Mouse (Mus musculus) kidney, embryonic 14.5 days (tissue): ENCODE results near the gene Aox4. TPM values are rescaled to one million over a fixed set of nuclear protein-coding genes. Genes with fewer than 3 reads are reported as not detected.
A peak's percentile ranks its signal among the peaks of the same experiment; 100 is the strongest.

Experiments
- ATAC-seq: fragments of 200-750 bp; cut with Nextera tagmentation; 2 replicates; pipeline ENCODE4 v1.8.0; 2017; ENCODE audit warnings: moderate number of reproducible peaks, mild to moderate bottlenecking, moderate TSS enrichment, moderate library complexity; ENCODE audit not compliant: low FRiP score, low TSS enrichment
- H3K27ac ChIP-seq: fragments of 300-500 bp; sonication (generic); 2 replicates; pipeline ENCODE4 v1.5.1; 2014; ENCODE audit warnings: low read depth, mild to moderate bottlenecking, low read length, moderate library complexity, mixed read lengths
- H3K27me3 ChIP-seq: fragments of 300-500 bp; sonication (generic); 2 replicates; pipeline ENCODE4 v1.6.1; 2014; ENCODE audit warnings: mild to moderate bottlenecking, low read length; ENCODE audit not compliant: control insufficient read depth, insufficient read depth
- H3K36me3 ChIP-seq: fragments of 300-500 bp; sonication (generic); 2 replicates; pipeline ENCODE4 v1.6.1; 2014; ENCODE audit warnings: low read length, mixed read lengths; ENCODE audit not compliant: control insufficient read depth, insufficient read depth
- H3K4me1 ChIP-seq: fragments of 300-500 bp; sonication (generic); 2 replicates; pipeline ENCODE4 v1.6.1; 2014; ENCODE audit warnings: low read length, mixed read lengths; ENCODE audit not compliant: control insufficient read depth, insufficient read depth
- H3K4me2 ChIP-seq: fragments of 300-500 bp; sonication (generic); replicated peaks from 2 replicates; pipeline ENCODE4 v1.6.1; 2014; ENCODE audit warnings: low read depth, mild to moderate bottlenecking, low read length
- H3K4me3 ChIP-seq: fragments of 300-500 bp; sonication (generic); 2 replicates; pipeline ENCODE4 v1.5.1; 2014; ENCODE audit warnings: mild to moderate bottlenecking, low read length
- H3K9ac ChIP-seq: fragments of 300-500 bp; sonication (generic); 2 replicates; pipeline ENCODE4 v1.6.1; 2014; ENCODE audit warnings: low read depth, mild to moderate bottlenecking, low read length, moderate library complexity
- H3K9me3 ChIP-seq: fragments of 300-500 bp; sonication (generic); 2 replicates; pipeline ENCODE4 v1.6.1; 2016; ENCODE audit warnings: low read length; ENCODE audit not compliant: control insufficient read depth
- WGBS: fragments of 180-500 bp; shearing (Covaris S2); extraction: QIAGEN DNeasy Blood & Tissue Kit; methylation state at CpG from one replicate; pipeline ENCODE4 v1.1.7; 2014; 5-methylcytosine and 5-hydroxymethylcytosine counted together
- polyA plus RNA-seq: library from polyadenylated mRNA; unstranded; fragments of >200 nt; fragmentation: Nextera tagmentation; extraction: Ambion mirVana; gene quantifications from 2 replicates; pipeline ENCODE4 v1.2.1, GENCODE M21; 2014

Gene Aox4
- polyA plus RNA-seq, result 0.14 TPM in 1 of 2 replicates, not detected in the other

DNA sequence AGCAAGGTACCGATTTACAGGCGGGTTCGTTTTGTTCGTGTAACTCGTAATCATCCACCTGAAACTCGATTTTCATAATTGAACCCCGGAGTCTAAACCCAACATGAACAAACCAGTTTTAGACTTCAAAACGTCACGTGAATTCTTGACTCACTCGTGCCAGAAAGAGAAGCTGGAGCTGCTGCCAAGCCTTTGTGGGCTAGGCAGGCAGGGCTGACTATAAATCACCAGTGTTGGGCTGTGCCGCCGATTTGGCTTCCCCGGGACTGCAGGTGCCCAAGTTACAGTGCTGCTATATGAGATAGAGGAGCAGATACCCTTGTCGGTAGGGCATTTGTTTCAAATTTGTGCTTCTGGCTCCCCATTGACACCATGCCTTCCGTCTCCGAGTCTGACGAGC, at the start of gene Aox4:
Aox4 (plus strand) TSS at position 195 of the 400 bp plus-strand sequence.
- Histone ChIP-seq H3K4me2 (no peak within 1 kb of the TSS), H3K9ac (no peak within 1 kb of the TSS), H3K9me3 (no peaks in the 10 kb centered on the region), H3K36me3 (no peaks in the 10 kb centered on the region), H3K27ac (no peak within 1 kb of the TSS), H3K27me3 (no peaks in the 10 kb centered on the region), H3K4me3 (no peak within 1 kb of the TSS), H3K4me1 (no peaks in the 10 kb centered on the region)
- WGBS, result 66% methylated on average over 17 of the region's 17 CpGs
- no peak for ATAC-seq

DNA sequence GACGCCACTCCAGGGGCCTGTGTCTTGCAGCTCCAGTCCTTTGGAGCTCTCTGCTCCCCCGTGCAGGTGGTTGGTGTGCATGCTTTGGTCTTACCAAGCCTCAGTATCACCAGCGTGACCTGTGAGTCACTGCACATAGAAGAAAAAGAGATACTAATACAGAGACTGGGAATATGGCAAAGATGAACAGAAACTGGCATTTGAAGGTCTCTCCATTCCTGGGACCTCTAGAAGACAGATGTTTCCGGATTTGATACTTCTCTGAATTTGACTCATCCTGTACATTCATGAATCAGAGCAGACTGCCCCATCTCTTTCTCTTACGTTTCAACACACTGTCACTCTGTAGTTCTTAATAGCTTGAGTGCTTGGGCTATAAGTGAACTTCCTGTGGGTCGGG, 40.3 kb upstream of the Aox4 start:
- 71% methylated on average over 6 of the region's 6 CpGs for WGBS
- no peak overlapping the region for H3K4me2 ChIP-seq
- no peak overlapping the region for H3K9ac ChIP-seq
- H3K27me3 ChIP-seq, result no peaks in the 10 kb centered on the region
- no peaks in the 10 kb centered on the region for H3K9me3 ChIP-seq
- no peak overlapping the region for H3K27ac ChIP-seq
- H3K4me3 ChIP-seq, result no peak overlapping the region
- no peaks in the 10 kb centered on the region for H3K4me1 ChIP-seq
- H3K36me3 ChIP-seq, result no peaks in the 10 kb centered on the region
- ATAC-seq, result no peak

DNA sequence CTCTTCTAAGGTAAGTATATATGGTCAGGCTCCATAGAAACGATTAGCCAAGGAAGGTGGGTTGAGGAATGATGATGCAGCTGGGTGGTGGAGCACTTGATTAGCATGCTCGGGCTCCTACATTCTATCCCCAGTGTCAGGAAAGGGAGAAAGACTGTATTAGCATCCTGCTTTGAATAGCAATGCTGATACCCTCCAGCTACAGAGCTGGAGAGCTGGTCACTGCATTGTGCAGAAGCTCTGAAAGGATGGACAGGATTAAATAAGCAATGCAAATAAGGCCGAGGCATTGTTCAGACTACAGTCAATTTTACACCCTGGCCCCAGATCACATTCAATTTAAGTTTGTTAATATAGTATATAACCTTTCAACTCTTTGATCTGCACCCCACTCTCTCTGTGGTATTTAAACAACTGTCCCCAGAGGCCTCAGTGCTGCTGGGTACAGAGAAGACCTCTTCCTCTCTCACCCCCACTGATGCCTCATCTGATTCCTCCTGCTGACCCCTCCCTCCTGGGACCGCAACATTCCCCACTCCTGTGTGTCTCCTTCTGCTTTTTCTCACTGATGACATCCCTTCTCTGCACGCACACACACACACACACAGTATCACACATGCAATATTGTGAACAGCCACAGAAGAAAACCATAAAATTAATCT, 21.6 kb upstream of the Aox4 start:
- Histone ChIP-seq H3K27ac (no peak overlapping the region), H3K4me2 (no peak overlapping the region), H3K9ac (no peak overlapping the region), H3K27me3 (no peaks in the 10 kb centered on the region), H3K4me1 (no peaks in the 10 kb centered on the region), H3K4me3 (no peak overlapping the region), H3K9me3 (no peaks in the 10 kb centered on the region), H3K36me3 (no peaks in the 10 kb centered on the region)
- 64% methylated on average over 5 of the region's 5 CpGs for WGBS
- no peak for ATAC-seq

DNA sequence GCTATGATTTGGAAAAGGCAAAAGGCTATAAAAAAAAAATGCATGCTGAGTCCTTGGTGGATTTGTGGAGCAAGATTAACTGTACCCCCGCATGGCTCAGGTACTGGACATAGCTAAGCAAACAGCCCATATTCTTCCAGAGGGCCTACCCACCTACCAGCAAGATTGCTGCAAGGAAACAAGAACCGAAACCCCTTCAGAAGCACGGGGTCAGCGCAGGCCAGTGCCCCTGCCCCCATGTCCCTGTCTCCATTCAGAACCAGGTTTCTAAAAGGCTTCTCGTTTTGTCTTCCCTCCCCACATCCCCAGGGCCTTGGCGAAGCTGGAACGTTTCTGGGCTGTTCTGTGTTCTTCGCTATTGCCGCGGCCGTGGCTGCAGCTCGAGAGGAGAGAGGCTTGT, 15.9 kb upstream of the Aox4 start:
- no peak overlapping the region for H3K9ac ChIP-seq
- no peaks in the 10 kb centered on the region for H3K27me3 ChIP-seq
- 73% methylated on average over 12 of the region's 12 CpGs for WGBS
- H3K4me3 ChIP-seq, result no peak overlapping the region
- H3K4me2 ChIP-seq, result no peak overlapping the region
- H3K27ac ChIP-seq, result no peak overlapping the region
- H3K36me3 ChIP-seq, result no peaks in the 10 kb centered on the region
- H3K9me3 ChIP-seq, result no peaks in the 10 kb centered on the region
- no peaks in the 10 kb centered on the region for H3K4me1 ChIP-seq
- no peak for ATAC-seq

- Histone ChIP-seq H3K27me3 (no peaks in the 10 kb centered on the region), H3K4me2 (no peak overlapping the region), H3K27ac (no peak overlapping the region), H3K36me3 (no peaks in the 10 kb centered on the region), H3K9me3 (no peaks in the 10 kb centered on the region), H3K4me3 (no peak overlapping the region), H3K4me1 (no peaks in the 10 kb centered on the region), H3K9ac (no peak overlapping the region)
- WGBS, result 67% methylated on average over 3 of the region's 3 CpGs
- no peak for ATAC-seq
Measured at GRCm38 (mm10) chr1:58194988-58195387, 15.2 kb upstream of the Aox4 start.

DNA sequence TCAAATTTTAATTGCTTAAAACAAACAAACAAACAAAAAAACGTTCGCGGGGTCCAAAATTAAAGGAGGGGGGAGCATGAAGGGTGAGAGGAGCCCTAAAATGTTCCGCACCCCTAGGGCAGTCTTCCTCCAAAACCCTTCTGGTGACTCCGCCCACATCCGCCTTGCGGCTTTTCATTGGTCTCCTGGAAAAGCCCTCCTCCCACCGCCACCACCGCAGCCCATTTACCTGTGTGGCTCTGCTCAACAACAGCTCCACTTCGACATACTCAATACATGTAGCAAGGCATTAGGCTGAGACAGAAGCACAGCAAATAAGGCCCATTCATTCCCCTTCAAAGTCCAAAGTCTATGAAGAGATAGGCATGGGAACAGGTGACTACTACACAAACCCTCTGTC, 14.7 kb upstream of the Aox4 start:
- Histone ChIP-seq H3K27me3 (no peaks in the 10 kb centered on the region), H3K4me2 (no peak overlapping the region), H3K9ac (no peak overlapping the region), H3K4me3 (no peak overlapping the region), H3K27ac (no peak overlapping the region), H3K36me3 (no peaks in the 10 kb centered on the region), H3K4me1 (no peaks in the 10 kb centered on the region), H3K9me3 (no peaks in the 10 kb centered on the region)
- 0 out of 2 replicates have a peak, but pooled peaks have one; percentile 16 for ATAC-seq
- WGBS, result 22% methylated on average over 10 of the region's 10 CpGs

DNA sequence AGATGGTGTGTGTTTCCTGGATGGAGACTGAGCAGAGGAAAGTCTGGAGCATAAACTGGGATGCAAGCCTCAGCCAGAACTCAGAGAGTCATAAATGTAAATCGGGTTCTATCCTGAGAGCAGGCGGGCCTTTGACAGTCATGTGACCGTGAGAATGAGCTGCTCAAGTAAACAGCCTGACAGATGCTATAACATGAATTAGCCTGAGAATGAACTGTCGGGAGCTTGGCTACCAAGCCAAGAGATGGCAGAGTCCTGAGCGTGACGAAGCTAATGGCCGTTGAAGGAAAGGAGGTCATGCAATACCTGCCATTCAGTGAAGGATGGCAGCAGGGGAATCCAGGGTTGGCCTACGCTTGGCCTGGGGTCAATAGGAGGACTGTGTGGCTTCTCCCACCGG, 13.2 kb upstream of the Aox4 start:
- ATAC-seq, result peak; percentile 81
- Histone ChIP-seq H3K4me2 (no peak overlapping the region), H3K4me1 (no peaks in the 10 kb centered on the region), H3K27ac (no peak overlapping the region), H3K27me3 (no peaks in the 10 kb centered on the region), H3K9ac (no peak overlapping the region), H3K4me3 (no peak overlapping the region), H3K9me3 (no peaks in the 10 kb centered on the region), H3K36me3 (no peaks in the 10 kb centered on the region)
- WGBS, result 19% methylated on average over 9 of the region's 9 CpGs

DNA sequence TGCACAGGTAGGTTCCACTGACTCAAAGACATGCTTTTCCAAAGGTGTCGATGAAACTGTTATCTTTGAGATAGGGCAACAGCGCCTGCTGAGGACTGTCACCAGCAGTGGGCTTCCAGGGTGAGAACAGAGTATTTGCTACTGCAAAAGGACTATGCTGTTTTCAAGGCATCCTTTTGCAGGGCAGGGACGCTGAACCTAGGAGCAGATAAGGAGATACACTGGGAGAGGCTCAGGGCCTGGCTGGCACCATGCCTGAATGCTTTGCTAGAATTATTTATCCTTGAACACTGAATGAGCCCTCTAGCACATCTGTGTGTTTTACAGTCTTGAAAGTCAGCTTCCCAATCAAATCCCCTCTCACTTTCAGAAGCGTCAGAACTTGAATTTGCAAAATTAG, 11.8 kb upstream of the Aox4 start:
- H3K4me2 ChIP-seq, result no peak overlapping the region
- no peaks in the 10 kb centered on the region for H3K4me1 ChIP-seq
- no peak overlapping the region for H3K9ac ChIP-seq
- 77% methylated on average over 4 of the region's 4 CpGs for WGBS
- no peaks in the 10 kb centered on the region for H3K27me3 ChIP-seq
- H3K9me3 ChIP-seq, result no peaks in the 10 kb centered on the region
- H3K36me3 ChIP-seq, result no peaks in the 10 kb centered on the region
- no peak overlapping the region for H3K4me3 ChIP-seq
- no peak overlapping the region for H3K27ac ChIP-seq
- no peak for ATAC-seq

DNA sequence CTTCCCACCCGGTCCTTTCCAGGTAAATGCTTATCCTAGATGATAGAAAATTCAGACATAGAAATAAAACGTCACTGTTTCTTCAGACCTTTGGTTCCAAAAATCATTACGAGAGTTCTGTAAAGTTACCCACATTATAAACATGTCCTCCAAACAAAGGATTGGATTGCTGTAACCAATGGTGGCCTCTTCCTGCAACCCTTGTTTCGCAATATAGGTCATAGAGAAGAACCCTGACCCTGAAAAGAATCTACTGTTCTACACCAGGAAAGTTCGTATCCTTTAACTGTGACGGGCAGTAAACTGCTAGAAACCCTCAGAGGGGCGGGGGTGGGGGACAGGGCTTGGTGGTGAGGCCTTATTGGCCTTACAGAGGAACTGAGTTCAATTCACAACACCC, 2.6 kb downstream of the Aox4 start:
- no peaks in the 10 kb centered on the region for H3K4me1 ChIP-seq
- H3K36me3 ChIP-seq, result no peaks in the 10 kb centered on the region
- H3K27me3 ChIP-seq, result no peaks in the 10 kb centered on the region
- WGBS, result 70% methylated on average over 7 of the region's 7 CpGs
- H3K9me3 ChIP-seq, result no peaks in the 10 kb centered on the region
- H3K4me3 ChIP-seq, result no peak overlapping the region
- no peak overlapping the region for H3K9ac ChIP-seq
- no peak overlapping the region for H3K27ac ChIP-seq
- H3K4me2 ChIP-seq, result no peak overlapping the region
- no peak for ATAC-seq
